Mouse (Mus musculus) macrophage (primary cell): ENCODE data around the gene Slc39a8. TPM values are rescaled to one million over a fixed set of nuclear protein-coding genes. Genes with fewer than 3 reads are reported as not detected.

ENCODE experiments used
- H3K27ac ChIP-seq: fragments of 350-480 bp; formaldehyde crosslinking; 2 replicates; pipeline ENCODE4 v1.9.0; 2021
- H3K36me3 ChIP-seq: fragments of 350-480 bp; formaldehyde crosslinking; 2 replicates; pipeline ENCODE4 v1.9.0; 2021; ENCODE audit errors: inconsistent target
- H3K4me3 ChIP-seq: fragments of 350-480 bp; formaldehyde crosslinking; 2 replicates; pipeline ENCODE4 v1.9.0; 2021; ENCODE audit errors: inconsistent target
- H3K79me2 ChIP-seq: fragments of 350-480 bp; formaldehyde crosslinking; 2 replicates; pipeline ENCODE4 v1.9.0; 2021; ENCODE audit errors: inconsistent target
- WGBS: methylation state at CpG from one replicate; pipeline ENCODE4 v1.1.7; 2026; ENCODE audit warnings: inconsistent platforms; ENCODE audit not compliant: missing documents; 5-methylcytosine and 5-hydroxymethylcytosine counted together
- polyA plus RNA-seq: library from polyadenylated mRNA; stranded (reverse); fragments of 250-400 nt; gene quantifications from 3 replicates; pipeline ENCODE4 v1.2.4, GENCODE M21; 2018; ENCODE audit warnings: inconsistent platforms

Gene Slc39a8
- polyA plus RNA-seq, 1 experiment from 2014 or later, result 11.4 TPM

- H3K27ac ChIP-seq, result no peak overlapping the region
- H3K36me3 ChIP-seq, result no peaks in the 10 kb centered on the region
- no peaks in the 10 kb centered on the region for H3K79me2 ChIP-seq
- 69% methylated on average over 9 of the region's 9 CpGs for WGBS
- H3K4me3 ChIP-seq, result no peak overlapping the region
Measured at GRCm38 (mm10) chr3:135862804-135863203, 37.7 kb downstream of the Slc39a8 start.

DNA sequence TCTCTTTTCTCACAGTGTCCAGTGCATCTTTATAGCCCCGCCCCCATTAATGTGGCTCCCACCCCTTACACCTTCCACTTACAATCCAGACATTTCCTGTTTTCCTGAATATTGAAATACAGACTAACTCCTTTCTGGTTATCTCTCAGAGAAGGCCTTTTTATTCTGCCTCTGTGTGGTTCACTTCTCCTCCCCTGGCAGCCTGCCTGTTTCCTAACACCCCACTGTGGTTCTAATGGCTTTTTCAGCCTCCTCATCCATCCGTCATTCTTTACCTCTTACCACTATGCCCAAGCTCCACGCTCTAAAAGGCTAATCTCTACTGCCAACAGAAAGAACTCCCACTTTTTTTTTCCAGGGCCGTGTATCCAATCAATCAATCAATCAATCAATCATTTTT is 44.0 kb downstream of the Slc39a8 start:
- H3K79me2 ChIP-seq, result no peaks in the 10 kb centered on the region
- no peaks in the 10 kb centered on the region for H3K36me3 ChIP-seq

DNA sequence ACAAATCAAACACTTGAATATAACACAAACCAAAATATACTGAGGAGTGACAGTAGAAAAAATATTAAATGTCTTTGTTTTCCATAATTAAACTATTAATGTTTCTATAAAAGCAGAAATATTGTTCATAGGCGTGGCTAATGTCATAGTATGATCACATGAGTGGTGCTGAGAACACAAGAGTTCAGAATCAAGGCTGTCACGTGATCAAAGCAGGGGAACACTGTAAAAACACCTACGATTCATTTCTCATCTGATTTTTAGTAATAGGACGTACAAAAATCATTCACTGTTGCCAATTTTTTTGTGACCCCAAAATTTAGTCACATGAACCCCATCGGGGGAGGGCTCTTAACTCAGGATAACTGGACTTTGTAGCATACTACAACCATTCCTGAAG is 47.2 kb downstream of the Slc39a8 start:
- 89% methylated on average over 4 of the region's 5 CpGs for WGBS
- no peaks in the 10 kb centered on the region for H3K79me2 ChIP-seq
- H3K36me3 ChIP-seq, result no peaks in the 10 kb centered on the region
- H3K27ac ChIP-seq, result no peak overlapping the region
- no peak overlapping the region for H3K4me3 ChIP-seq

More for the DNA sequence above, 44.0 kb downstream of the Slc39a8 start:
- no peak overlapping the region for H3K4me3 ChIP-seq
- WGBS, result 78% methylated on average over 4 of the region's 4 CpGs
- no peak overlapping the region for H3K27ac ChIP-seq

GRCm38 (mm10) chr3:135873596-135873995 is 48.5 kb downstream of the Slc39a8 start:
- no peaks in the 10 kb centered on the region for H3K36me3 ChIP-seq
- no peak overlapping the region for H3K27ac ChIP-seq
- no peaks in the 10 kb centered on the region for H3K79me2 ChIP-seq
- H3K4me3 ChIP-seq, result no peak overlapping the region
- WGBS, result 97% methylated on average over 3 of the region's 3 CpGs

GRCm38 (mm10) chr3:135878048-135878447 is 53.0 kb downstream of the Slc39a8 start:
- H3K4me3 ChIP-seq, result no peak overlapping the region
- 86% methylated on average over 6 of the region's 6 CpGs for WGBS
- H3K36me3 ChIP-seq, result no peaks in the 10 kb centered on the region
- no peak overlapping the region for H3K27ac ChIP-seq
- H3K79me2 ChIP-seq, result no peaks in the 10 kb centered on the region

DNA sequence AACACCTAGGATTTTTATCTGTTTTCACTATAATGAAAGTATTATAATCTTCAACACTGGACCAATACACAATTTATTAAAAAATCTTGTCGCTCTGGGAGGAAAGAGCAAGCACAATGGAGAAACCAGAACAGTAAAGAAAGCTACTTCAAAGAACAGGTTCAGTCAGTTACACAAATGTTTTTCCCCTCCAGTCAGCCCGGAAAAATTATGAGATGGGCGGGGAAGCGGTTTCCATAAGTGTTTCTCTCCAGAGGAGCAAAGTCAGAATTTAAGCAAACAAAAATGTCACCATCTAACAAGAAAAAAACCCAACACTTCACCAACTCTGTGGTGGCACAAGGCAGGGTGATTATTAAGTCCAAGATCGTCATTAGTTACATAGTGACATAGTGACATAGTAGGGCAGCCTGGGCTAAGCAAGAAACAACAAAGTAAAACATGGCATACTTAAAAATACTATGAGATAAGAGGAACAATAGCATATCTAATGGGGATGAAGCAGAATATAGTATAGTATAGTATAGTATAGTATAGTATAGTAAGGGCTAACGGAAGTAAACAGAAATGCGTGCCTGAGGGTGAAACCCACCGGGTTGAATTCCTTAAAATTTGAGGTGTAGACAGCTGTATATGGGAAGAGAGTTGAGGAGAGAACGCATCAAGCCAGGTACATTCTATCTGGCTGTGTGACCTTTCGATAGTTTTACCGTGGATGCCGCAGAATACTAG is 61.0 kb downstream of the Slc39a8 start:
- Histone ChIP-seq H3K4me3 (no peak overlapping the region), H3K79me2 (no peaks in the 10 kb centered on the region), H3K36me3 (no peaks in the 10 kb centered on the region), H3K27ac (no peak overlapping the region)
- 75% methylated on average over 12 of the region's 12 CpGs for WGBS

DNA sequence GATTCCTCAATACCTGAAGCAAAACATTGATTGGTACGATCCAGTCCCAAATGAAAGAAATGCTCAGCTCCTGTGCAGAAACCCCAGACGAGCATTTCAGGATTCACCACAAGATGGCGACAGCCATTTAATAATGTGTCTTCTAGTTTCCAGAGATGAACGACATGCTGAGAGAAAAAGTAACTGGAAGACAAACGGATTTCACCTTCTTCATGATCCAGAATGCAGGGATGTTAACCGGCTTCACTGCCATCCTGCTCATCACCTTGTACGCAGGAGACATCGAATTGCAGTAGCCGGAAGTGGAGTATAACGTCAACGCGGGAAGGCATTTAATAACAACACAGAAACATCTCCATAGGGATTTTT is 61.6 kb downstream of the Slc39a8 start:
- H3K36me3 ChIP-seq, result no peaks in the 10 kb centered on the region
- no peak overlapping the region for H3K27ac ChIP-seq
- H3K79me2 ChIP-seq, result no peaks in the 10 kb centered on the region
- 52% methylated on average over 12 of the region's 12 CpGs for WGBS
- no peak overlapping the region for H3K4me3 ChIP-seq

GRCm38 (mm10) chr3:135887033-135887855 is 62.2 kb downstream of the Slc39a8 start:
- no peak overlapping the region for H3K4me3 ChIP-seq
- WGBS, result 89% methylated on average over 8 of the region's 9 CpGs

DNA sequence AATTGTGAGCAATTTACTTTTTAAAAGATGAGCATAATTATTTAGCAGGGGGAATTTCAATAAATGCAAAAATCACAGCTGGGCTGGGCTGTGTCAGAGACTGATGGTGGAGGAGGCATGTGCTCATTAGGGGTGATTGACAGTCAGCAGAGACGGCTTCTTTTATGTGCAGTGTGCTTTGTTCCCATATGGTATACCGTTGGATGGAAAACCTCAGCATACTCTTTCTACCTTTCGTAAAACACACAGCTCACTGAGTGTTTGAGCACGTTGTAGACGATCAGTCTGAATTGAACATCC is 62.7 kb downstream of the Slc39a8 start:
- H3K4me3 ChIP-seq, result no peak overlapping the region
- H3K79me2 ChIP-seq, result no peaks in the 10 kb centered on the region
- 100% methylated on average over 5 of the region's 5 CpGs for WGBS
- no peaks in the 10 kb centered on the region for H3K36me3 ChIP-seq
- no peak overlapping the region for H3K27ac ChIP-seq

More at GRCm38 (mm10) chr3:135887033-135887855, 62.2 kb downstream of the Slc39a8 start:
- no peak overlapping the region for H3K27ac ChIP-seq
- H3K79me2 ChIP-seq, result no peaks in the 10 kb centered on the region
- H3K36me3 ChIP-seq, result no peaks in the 10 kb centered on the region

GRCm38 (mm10) chr3:135889401-135889800 is 64.3 kb downstream of the Slc39a8 start:
- H3K79me2 ChIP-seq, result no peaks in the 10 kb centered on the region
- H3K27ac ChIP-seq, result no peak overlapping the region
- H3K4me3 ChIP-seq, result no peak overlapping the region
- H3K36me3 ChIP-seq, result no peaks in the 10 kb centered on the region

GRCm38 (mm10) chr3:135903366-135903765 is 78.3 kb downstream of the Slc39a8 start:
- H3K4me3 ChIP-seq, result no peak overlapping the region

DNA sequence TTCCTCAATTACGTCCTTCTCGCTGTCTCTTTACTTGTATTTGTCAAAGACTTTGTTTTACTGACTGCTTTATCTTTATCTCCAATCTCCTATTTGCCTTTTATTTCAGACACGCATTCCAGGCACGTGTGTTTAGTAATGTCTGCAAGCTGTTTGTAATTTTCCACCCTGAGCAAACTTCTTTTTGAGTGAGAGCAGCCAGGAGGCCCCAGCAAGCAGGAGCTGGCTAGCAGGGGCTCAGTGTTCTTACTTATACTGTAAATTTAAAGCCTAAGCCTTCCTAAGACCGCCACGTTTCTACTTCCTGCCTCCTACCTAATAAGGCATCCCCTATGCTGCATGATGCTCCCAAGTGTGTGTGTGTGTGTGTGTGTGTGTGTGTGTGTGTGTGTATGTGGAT is 79.8 kb downstream of the Slc39a8 start:
- H3K79me2 ChIP-seq, result no peaks in the 10 kb centered on the region
- no peaks in the 10 kb centered on the region for H3K36me3 ChIP-seq
- no peak overlapping the region for H3K4me3 ChIP-seq
- no peak overlapping the region for H3K27ac ChIP-seq
- WGBS, result 92% methylated on average over 6 of the region's 6 CpGs

More at GRCm38 (mm10) chr3:135903366-135903765, 78.3 kb downstream of the Slc39a8 start:
- Histone ChIP-seq H3K27ac (no peak overlapping the region), H3K79me2 (no peaks in the 10 kb centered on the region), H3K36me3 (no peaks in the 10 kb centered on the region)
- 83% methylated on average over 1 of the region's 1 CpGs for WGBS

DNA sequence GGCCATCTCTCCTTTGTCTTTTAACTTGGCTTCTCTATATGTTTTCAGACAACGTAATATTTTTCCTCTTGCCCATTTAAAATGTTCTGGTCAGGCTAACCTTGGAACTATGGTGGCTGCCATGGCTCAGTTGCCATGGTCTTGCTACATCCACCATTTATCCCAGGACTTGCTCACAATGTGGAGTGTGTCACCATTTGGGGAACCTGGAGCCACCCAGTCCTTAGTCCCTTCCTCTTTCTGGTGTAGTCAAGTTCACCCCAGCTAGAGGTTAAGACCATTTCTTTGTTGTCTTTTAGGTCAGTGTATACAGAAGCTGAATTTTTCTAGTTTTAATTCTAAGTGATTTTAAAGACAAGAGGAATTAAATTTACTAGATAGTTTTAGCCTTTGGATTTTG is 80.7 kb downstream of the Slc39a8 start:
- no peak overlapping the region for H3K27ac ChIP-seq
- 91% methylated on average over 1 of the region's 1 CpGs for WGBS
- no peak overlapping the region for H3K4me3 ChIP-seq
- H3K79me2 ChIP-seq, result no peaks in the 10 kb centered on the region
- H3K36me3 ChIP-seq, result no peaks in the 10 kb centered on the region

DNA sequence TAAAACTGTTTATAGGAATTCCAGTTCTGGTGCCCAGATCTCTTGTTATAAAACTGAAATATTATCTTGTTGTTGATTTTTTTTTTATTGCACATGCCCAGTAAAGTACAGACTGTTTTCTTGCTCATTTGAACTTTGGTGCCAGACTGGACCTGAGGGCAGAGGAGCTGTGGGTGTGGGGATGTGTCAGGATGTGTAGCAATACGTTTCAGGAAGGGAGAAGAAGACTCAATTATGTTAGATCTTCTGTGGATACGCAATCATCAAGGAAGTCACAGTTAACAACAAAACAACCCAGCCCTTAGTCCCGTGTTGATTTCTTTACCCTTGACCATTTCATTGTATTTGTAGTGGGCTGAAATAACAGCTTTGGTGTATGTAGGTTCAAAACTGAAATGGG is 81.9 kb downstream of the Slc39a8 start:
- 43% methylated on average over 1 of the region's 3 CpGs for WGBS
- Histone ChIP-seq H3K4me3 (no peak overlapping the region), H3K36me3 (no peaks in the 10 kb centered on the region), H3K79me2 (no peaks in the 10 kb centered on the region), H3K27ac (no peak overlapping the region)

DNA sequence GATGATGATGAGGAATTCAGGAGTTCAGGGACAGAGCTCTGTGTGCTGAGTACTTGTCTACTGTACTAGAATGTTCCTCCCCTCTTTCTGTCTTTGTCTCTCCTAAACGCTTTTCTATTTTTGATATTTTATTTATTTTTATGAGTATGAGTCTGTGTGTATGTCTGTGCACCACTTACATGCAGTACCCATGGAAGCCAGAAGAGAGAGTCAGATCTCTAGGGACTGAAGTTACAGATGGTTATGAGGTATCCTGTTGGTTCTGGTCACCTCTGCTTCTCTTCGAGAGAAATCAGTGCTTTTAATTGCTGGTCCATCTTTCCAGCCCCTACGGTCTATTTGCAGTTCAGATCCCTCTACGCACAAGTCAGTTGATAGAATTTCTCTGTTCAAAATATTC is 90.9 kb downstream of the Slc39a8 start:
- Histone ChIP-seq H3K36me3 (no peaks in the 10 kb centered on the region), H3K79me2 (no peaks in the 10 kb centered on the region), H3K4me3 (no peak overlapping the region), H3K27ac (no peak overlapping the region)
- WGBS, result 97% methylated on average over 4 of the region's 4 CpGs
